Mouse (Mus musculus): ENCODE results near the gene Zswim5. TPM values are rescaled to one million over a fixed set of nuclear protein-coding genes. Genes with fewer than 3 reads are reported as not detected.
A peak's percentile ranks its signal among the peaks of the same experiment; 100 is the strongest.
"Not testable (repeated sequence)": the region's sequence is repeated elsewhere in the genome, so short reads cannot be mapped to it uniquely, and the experiment has no call there.

Gene Zswim5
- 1.4 and 1.5 TPM in 2 replicates for polyA plus RNA-seq (2015; fragmentation: Nextera tagmentation; extraction: Ambion mirVana)

- no peaks in the 10 kb centered on the region for H3K4me1 ChIP-seq (replicated peaks; ENCODE audit: insufficient read depth, low read length)
- H3K4me2 ChIP-seq (ENCODE audit: low read length) = peak within 1 kb of the TSS; percentile 84
- H3K9ac ChIP-seq (ENCODE audit: low read depth, low read length) = peak within 1 kb of the TSS; percentile 76
- H3K27ac ChIP-seq = peak within 1 kb of the TSS; percentile 92
- under 1% methylated on average over 99 of the region's 104 CpGs for WGBS
- H3K27me3 ChIP-seq (ENCODE audit: insufficient read depth, low read length) = no peaks in the 10 kb centered on the region; the same call in 1 of the 2 replicates
- ATAC-seq (replicated peaks; ENCODE audit: low FRiP score, low read depth) (peak; percentile 88), DNase-seq (ENCODE audit: low spot score) (peak; percentile 57)
- no peaks in the 10 kb centered on the region for H3K36me3 ChIP-seq (ENCODE audit: insufficient read depth, low read length)
- H3K9me3 ChIP-seq (replicated peaks; ENCODE audit: low read length) = no peaks in the 10 kb centered on the region
- no peak for TF ChIP-seq CTCF (IDR thresholded peaks at IDR 0.05; ENCODE audit: low read depth)
- H3K4me3 ChIP-seq (replicated peaks; ENCODE audit: low read depth, low read length) = peak within 1 kb of the TSS; percentile 90
Observed at GRCm38 (mm10) chr4:116876995-116877728, at the start of gene Zswim5. Gene Zswim5, plus strand, starts transcription at chr4:116877376.

- Histone ChIP-seq H3K4me2 (ENCODE audit: low read length) (no peak overlapping the region), H3K9me3 (replicated peaks; ENCODE audit: low read length) (no peaks in the 10 kb centered on the region), H3K9ac (ENCODE audit: low read depth, low read length) (no peak overlapping the region), H3K27ac (no peak overlapping the region), H3K4me3 (replicated peaks; ENCODE audit: low read depth, low read length) (no peak overlapping the region), H3K27me3 (ENCODE audit: insufficient read depth, low read length) (no peaks in the 10 kb centered on the region), H3K36me3 (ENCODE audit: insufficient read depth, low read length) (no peaks in the 10 kb centered on the region), H3K4me1 (replicated peaks; ENCODE audit: insufficient read depth, low read length) (no peaks in the 10 kb centered on the region)
- ATAC-seq (replicated peaks; ENCODE audit: low FRiP score, low read depth) = no peak; the same call in 1 of the 2 replicates
- 2% methylated on average over 4 of the region's 4 CpGs for WGBS
- peak; percentile 85 for DNase-seq (ENCODE audit: low spot score)
- peak; percentile 79 for TF ChIP-seq CTCF (IDR thresholded peaks at IDR 0.05; ENCODE audit: low read depth)
Observed at GRCm38 (mm10) chr4:116827819-116828218, 49.4 kb upstream of the Zswim5 start.

- H3K4me2 ChIP-seq (ENCODE audit: low read length) = no peak overlapping the region
- no peak for DNase-seq (ENCODE audit: low spot score)
- ATAC-seq (replicated peaks; ENCODE audit: low FRiP score, low read depth) = no peak
- no peak for TF ChIP-seq CTCF (IDR thresholded peaks at IDR 0.05; ENCODE audit: low read depth)
- no peaks in the 10 kb centered on the region for H3K27me3 ChIP-seq (ENCODE audit: insufficient read depth, low read length)
- no peaks in the 10 kb centered on the region for H3K9me3 ChIP-seq (replicated peaks; ENCODE audit: low read length)
- H3K4me3 ChIP-seq (replicated peaks; ENCODE audit: low read depth, low read length) = no peak overlapping the region
- no peak overlapping the region for H3K27ac ChIP-seq
- no peaks in the 10 kb centered on the region for H3K36me3 ChIP-seq (ENCODE audit: insufficient read depth, low read length)
- WGBS = 36% methylated on average over 6 of the region's 6 CpGs
- H3K4me1 ChIP-seq (replicated peaks; ENCODE audit: insufficient read depth, low read length) = no peaks in the 10 kb centered on the region
- H3K9ac ChIP-seq (ENCODE audit: low read depth, low read length) = no peak overlapping the region
Observed at GRCm38 (mm10) chr4:116829364-116830069, 47.7 kb upstream of the Zswim5 start.

DNA sequence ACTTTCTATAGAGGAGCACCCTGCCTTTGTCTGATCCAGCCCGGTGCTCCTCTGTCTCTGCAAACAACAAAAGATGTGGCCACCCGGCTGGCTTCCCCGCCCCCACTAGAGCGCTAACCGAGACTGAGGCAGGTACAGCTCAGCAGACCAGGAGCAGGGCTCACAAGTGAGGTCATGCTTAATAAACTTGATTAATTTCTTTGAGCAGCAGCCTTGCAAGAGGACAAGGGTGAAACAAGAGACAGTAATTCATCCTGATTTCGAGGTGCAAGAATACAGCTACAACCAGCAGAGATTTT, 47.2 kb upstream of the Zswim5 start:
- H3K4me2 ChIP-seq (ENCODE audit: low read length) = no peak overlapping the region
- TF ChIP-seq CTCF (IDR thresholded peaks at IDR 0.05; ENCODE audit: low read depth) = no peak
- H3K36me3 ChIP-seq (ENCODE audit: insufficient read depth, low read length) = no peaks in the 10 kb centered on the region
- H3K4me3 ChIP-seq (replicated peaks; ENCODE audit: low read depth, low read length) = no peak overlapping the region
- H3K9me3 ChIP-seq (replicated peaks; ENCODE audit: low read length) = no peaks in the 10 kb centered on the region
- H3K9ac ChIP-seq (ENCODE audit: low read depth, low read length) = no peak overlapping the region
- H3K27me3 ChIP-seq (ENCODE audit: insufficient read depth, low read length) = no peaks in the 10 kb centered on the region
- peak; percentile 82 for DNase-seq (ENCODE audit: low spot score)
- no peak overlapping the region for H3K27ac ChIP-seq
- WGBS = 8% methylated on average over 6 of the region's 6 CpGs
- ATAC-seq (replicated peaks; ENCODE audit: low FRiP score, low read depth) = 0 out of 2 replicates have a peak, but pooled peaks have one; percentile 50
- no peaks in the 10 kb centered on the region for H3K4me1 ChIP-seq (replicated peaks; ENCODE audit: insufficient read depth, low read length)

GRCm38 (mm10) chr4:116838999-116839398, 38.2 kb upstream of the Zswim5 start:
- Histone ChIP-seq H3K27me3 (ENCODE audit: insufficient read depth, low read length) (no peaks in the 10 kb centered on the region), H3K4me3 (replicated peaks; ENCODE audit: low read depth, low read length) (no peak overlapping the region), H3K36me3 (ENCODE audit: insufficient read depth, low read length) (no peaks in the 10 kb centered on the region), H3K27ac (no peak overlapping the region), H3K9ac (ENCODE audit: low read depth, low read length) (no peak overlapping the region), H3K4me2 (ENCODE audit: low read length) (no peak overlapping the region), H3K9me3 (replicated peaks; ENCODE audit: low read length) (no peaks in the 10 kb centered on the region), H3K4me1 (replicated peaks; ENCODE audit: insufficient read depth, low read length) (no peaks in the 10 kb centered on the region)
- TF ChIP-seq CTCF (IDR thresholded peaks at IDR 0.05; ENCODE audit: low read depth) = no peak
- 23% methylated on average over 2 of the region's 2 CpGs for WGBS
- DNase-seq (ENCODE audit: low spot score) (no peak), ATAC-seq (replicated peaks; ENCODE audit: low FRiP score, low read depth) (no peak)

DNA sequence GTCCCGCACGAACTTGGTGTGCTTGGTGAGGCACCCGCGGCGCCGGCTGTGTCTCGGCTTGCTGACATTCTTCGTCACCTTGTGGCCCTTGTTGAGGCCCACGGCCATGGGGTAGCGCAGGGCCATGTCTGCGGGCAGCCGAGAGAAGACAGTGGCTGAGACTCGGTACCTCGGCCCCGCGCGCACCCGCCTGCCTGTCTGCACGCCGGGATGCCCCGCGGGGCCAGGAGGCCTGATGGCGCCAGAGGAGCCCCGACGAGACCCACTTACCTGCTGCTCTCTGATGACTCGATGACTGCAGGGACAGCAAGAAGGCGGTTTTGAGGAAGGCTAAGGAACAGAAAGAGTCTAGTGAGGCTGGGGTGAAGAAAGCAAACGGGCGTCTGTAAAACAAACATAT, 37.1 kb upstream of the Zswim5 start:
- H3K9ac ChIP-seq (ENCODE audit: low read depth, low read length); H3K27ac ChIP-seq; H3K27me3 ChIP-seq (ENCODE audit: insufficient read depth, low read length); H3K9me3 ChIP-seq (replicated peaks; ENCODE audit: low read length); H3K36me3 ChIP-seq (ENCODE audit: insufficient read depth, low read length); ATAC-seq (replicated peaks; ENCODE audit: low FRiP score, low read depth); H3K4me3 ChIP-seq (replicated peaks; ENCODE audit: low read depth, low read length); H3K4me2 ChIP-seq (ENCODE audit: low read length); H3K4me1 ChIP-seq (replicated peaks; ENCODE audit: insufficient read depth, low read length); DNase-seq (ENCODE audit: low spot score): not testable (repeated sequence)
- 29% methylated on average over 20 of the region's 29 CpGs for WGBS

All from kidney, postnatal 0 days (tissue).